Mouse (Mus musculus): ENCODE measurements around the gene Dhcr24.
A peak's percentile ranks its signal among the peaks of the same experiment; 100 is the strongest.

Gene Dhcr24

GRCm38 (mm10) chr4:106560846-106561781, at the start of gene Dhcr24:
Gene Dhcr24, plus strand, starts transcription at chr4:106561038.
- DNase-seq (ENCODE audit: low spot score), result peak; percentile 97

- DNase-seq (ENCODE audit: low spot score), result no peak
Measured at GRCm38 (mm10) chr4:106514606-106515005, 46.2 kb upstream of the Dhcr24 start.

GRCm38 (mm10) chr4:106522547-106522946, 38.3 kb upstream of the Dhcr24 start:
- no peak for DNase-seq (ENCODE audit: low spot score)

GRCm38 (mm10) chr4:106524131-106524530, 36.7 kb upstream of the Dhcr24 start:
- DNase-seq (ENCODE audit: low spot score), result no peak

- DNase-seq (ENCODE audit: low spot score), result no peak
Measured at GRCm38 (mm10) chr4:106525001-106525400, 35.8 kb upstream of the Dhcr24 start.

- no peak for DNase-seq (ENCODE audit: low spot score)
Measured at GRCm38 (mm10) chr4:106527856-106528547, 32.8 kb upstream of the Dhcr24 start.

GRCm38 (mm10) chr4:106529375-106530112, 31.3 kb upstream of the Dhcr24 start:
- DNase-seq (ENCODE audit: low spot score), result peak; percentile 86

GRCm38 (mm10) chr4:106530113-106530482, 30.7 kb upstream of the Dhcr24 start:
- no peak for DNase-seq (ENCODE audit: low spot score)

GRCm38 (mm10) chr4:106533421-106534080, 27.3 kb upstream of the Dhcr24 start:
- DNase-seq (ENCODE audit: low spot score), result no peak

- no peak for DNase-seq (ENCODE audit: low spot score)
Measured at GRCm38 (mm10) chr4:106534256-106534655, 26.6 kb upstream of the Dhcr24 start.

GRCm38 (mm10) chr4:106539756-106540155, 21.1 kb upstream of the Dhcr24 start:
- no peak for DNase-seq (ENCODE audit: low spot score)

- DNase-seq (ENCODE audit: low spot score), result no peak
Measured at GRCm38 (mm10) chr4:106541491-106541890, 19.3 kb upstream of the Dhcr24 start.

GRCm38 (mm10) chr4:106542211-106542610, 18.6 kb upstream of the Dhcr24 start:
- no peak for DNase-seq (ENCODE audit: low spot score)

- DNase-seq (ENCODE audit: low spot score), result peak; percentile 35
Measured at GRCm38 (mm10) chr4:106545817-106546373, 14.9 kb upstream of the Dhcr24 start.

GRCm38 (mm10) chr4:106546896-106547295, 13.9 kb upstream of the Dhcr24 start:
- DNase-seq (ENCODE audit: low spot score), result no peak

GRCm38 (mm10) chr4:106548113-106548512, 12.7 kb upstream of the Dhcr24 start:
- no peak for DNase-seq (ENCODE audit: low spot score)

GRCm38 (mm10) chr4:106550516-106551166, 10.2 kb upstream of the Dhcr24 start:
- no peak for DNase-seq (ENCODE audit: low spot score)

GRCm38 (mm10) chr4:106557262-106557661, 3.6 kb upstream of the Dhcr24 start:
- DNase-seq (ENCODE audit: low spot score), result no peak

- no peak for DNase-seq (ENCODE audit: low spot score)
Measured at GRCm38 (mm10) chr4:106557978-106558377, 2.9 kb upstream of the Dhcr24 start.

GRCm38 (mm10) chr4:106559343-106560212, 1.3 kb upstream of the Dhcr24 start:
- peak; percentile 59 for DNase-seq (ENCODE audit: low spot score)

Data from yolk sac, embryonic 10.5 days (tissue).